ENCODE assay signal across 11 mouse cellular contexts in genomic region chr5:148331926-148332621, GRCm38 (mm10).
DNase-seq lines count a peak whose midpoint lies in the region; ATAC-seq and TF ChIP-seq lines count a peak whose summit lies in the region.
"Had no signal": no experiment of that assay in that cellular context is flagged by ENCODE, and none has a peak within 500 bp of the region (broad histone marks: within the 10 kb centered on the region; RNA-seq: fewer than 3 reads in every experiment).

No protein-coding gene starts in this region.

- H3K4me2 ChIP-seq in forebrain, embryonic 16.5 days (ENCODE audit: low read length) = no peak overlapping the region
- H3K4me2 ChIP-seq in kidney, embryonic 16.5 days (replicated peaks; ENCODE audit: low read depth, low read length) = no peak overlapping the region
- H3K4me2 ChIP-seq in neural tube, embryonic 14.5 days (ENCODE audit: low read depth, low read length) = no peak overlapping the region
- no peak overlapping the region for H3K4me2 ChIP-seq in midbrain, postnatal 0 days (ENCODE audit: low read depth, low read length, poor library complexity, severe bottlenecking)
- H3K4me2 ChIP-seq: forebrain, embryonic 13.5 days; limb, embryonic 15.5 days had no signal

- WGBS in forebrain, embryonic 16.5 days = 79% methylated on average over 17 of the region's 18 CpGs
- WGBS in forebrain, embryonic 10.5 days = 87% methylated on average over 18 of the region's 18 CpGs
- 87% methylated on average over 18 of the region's 18 CpGs for WGBS in kidney, embryonic 16.5 days
- whole genome bisulfite sequencing in neural tube, embryonic 14.5 days = 85% methylated on average over 18 of the region's 18 CpGs
- WGBS in midbrain, postnatal 0 days = 89% methylated on average over 18 of the region's 18 CpGs

- no peaks in the 10 kb centered on the region for H3K9me3 ChIP-seq in forebrain, embryonic 16.5 days (ENCODE audit: control insufficient read depth, low read length)
- H3K9me3 ChIP-seq in forebrain, embryonic 10.5 days = no peaks in the 10 kb centered on the region
- H3K9me3 ChIP-seq in kidney, embryonic 16.5 days (ENCODE audit: low read length) = no peaks in the 10 kb centered on the region
- no peaks in the 10 kb centered on the region for H3K9me3 ChIP-seq in neural tube, embryonic 14.5 days (ENCODE audit: control insufficient read depth, low read length)
- H3K9me3 ChIP-seq in midbrain, postnatal 0 days (ENCODE audit: low read length) = no peaks in the 10 kb centered on the region
- H3K9me3 ChIP-seq: forebrain, embryonic 13.5 days; limb, embryonic 15.5 days had no signal

- H3K36me3 ChIP-seq in forebrain, embryonic 16.5 days (ENCODE audit: control insufficient read depth, insufficient read depth) = peaks cover 5% of the 10 kb centered on the region
- H3K36me3 ChIP-seq in forebrain, embryonic 10.5 days (replicated peaks) = peaks cover 55% of the 10 kb centered on the region
- peaks cover 26% of the 10 kb centered on the region for H3K36me3 ChIP-seq in kidney, embryonic 16.5 days (ENCODE audit: insufficient read depth, low read length)
- no peaks in the 10 kb centered on the region for H3K36me3 ChIP-seq in neural tube, embryonic 14.5 days (ENCODE audit: control insufficient read depth, insufficient read depth, low read length)
- peaks cover 12% of the 10 kb centered on the region; the same call in 1 of the 2 replicates for H3K36me3 ChIP-seq in midbrain, postnatal 0 days (ENCODE audit: insufficient read depth, low read length)

- no peaks in the 10 kb centered on the region for H3K27me3 ChIP-seq in forebrain, embryonic 16.5 days (replicated peaks; ENCODE audit: control insufficient read depth, insufficient read depth, low read length)
- no peaks in the 10 kb centered on the region for H3K27me3 ChIP-seq in forebrain, embryonic 10.5 days (ENCODE audit: poor library complexity, severe bottlenecking)
- H3K27me3 ChIP-seq in kidney, embryonic 16.5 days (ENCODE audit: insufficient read depth, low read length) = no peaks in the 10 kb centered on the region
- no peaks in the 10 kb centered on the region for H3K27me3 ChIP-seq in neural tube, embryonic 14.5 days (ENCODE audit: control insufficient read depth, insufficient read depth, low read length)
- no peaks in the 10 kb centered on the region for H3K27me3 ChIP-seq in midbrain, postnatal 0 days (ENCODE audit: insufficient read depth, low read length)
- H3K27me3 ChIP-seq: forebrain, embryonic 13.5 days; limb, embryonic 15.5 days had no signal

- H3K27ac ChIP-seq in forebrain, embryonic 16.5 days (ENCODE audit: low read length) = no peak overlapping the region
- no peak overlapping the region for H3K27ac ChIP-seq in forebrain, embryonic 10.5 days
- no peak overlapping the region for H3K27ac ChIP-seq in kidney, embryonic 16.5 days (ENCODE audit: low read length)
- no peak overlapping the region for H3K27ac ChIP-seq in neural tube, embryonic 14.5 days (ENCODE audit: low read depth, low read length)
- H3K27ac ChIP-seq in midbrain, postnatal 0 days (ENCODE audit: low read depth, low read length) = no peak overlapping the region
- H3K27ac ChIP-seq: forebrain, embryonic 13.5 days; left cerebral cortex, adult 2 months; limb, embryonic 15.5 days had no signal

- ATAC-seq in forebrain, embryonic 16.5 days = peak; percentile 29; the same call in 1 of the 2 replicates
- peak; percentile 5; the same call in 1 of the 2 replicates for ATAC-seq in kidney, embryonic 16.5 days (ENCODE audit: low FRiP score, low TSS enrichment)
- peak; percentile 33; the same call in 1 of the 2 replicates for ATAC-seq in neural tube, embryonic 14.5 days (ENCODE audit: low read depth)
- ATAC-seq in midbrain, postnatal 0 days (ENCODE audit: low FRiP score) = no peak

- H3K9ac ChIP-seq in forebrain, embryonic 16.5 days (replicated peaks; ENCODE audit: low read depth, low read length) = no peak overlapping the region
- H3K9ac ChIP-seq in kidney, embryonic 16.5 days (replicated peaks; ENCODE audit: low read length) = no peak overlapping the region
- H3K9ac ChIP-seq in neural tube, embryonic 14.5 days (replicated peaks; ENCODE audit: low read depth, low read length) = no peak overlapping the region
- H3K9ac ChIP-seq in midbrain, postnatal 0 days (replicated peaks; ENCODE audit: low read length, poor library complexity, severe bottlenecking) = no peak overlapping the region
- H3K9ac ChIP-seq: forebrain, embryonic 13.5 days; limb, embryonic 15.5 days had no signal

- no peak overlapping the region for H3K4me3 ChIP-seq in forebrain, embryonic 16.5 days (replicated peaks; ENCODE audit: low read length)
- no peak overlapping the region for H3K4me3 ChIP-seq in forebrain, embryonic 10.5 days
- H3K4me3 ChIP-seq in kidney, embryonic 16.5 days (ENCODE audit: low read length) = no peak overlapping the region
- H3K4me3 ChIP-seq in neural tube, embryonic 14.5 days (ENCODE audit: low read depth, low read length) = no peak overlapping the region
- H3K4me3 ChIP-seq in midbrain, postnatal 0 days (ENCODE audit: low read depth, low read length) = no peak overlapping the region
- H3K4me3 ChIP-seq: forebrain, embryonic 13.5 days; left cerebral cortex, adult 2 months; limb, embryonic 15.5 days had no signal

- TF ChIP-seq CTCF in midbrain, postnatal 0 days (IDR thresholded peaks at IDR 0.05) = no peak

- no peak for DNase-seq in forebrain, embryonic 10.5 days (ENCODE audit: extremely low spot score, low spot score)
- DNase-seq in kidney, adult 18-20 months = no peak
- no peak for DNase-seq in neural tube, embryonic 10.5 days (ENCODE audit: extremely low spot score, low spot score)
- DNase-seq in midbrain, postnatal 0 days (ENCODE audit: low spot score) = peak; percentile 28
- DNase-seq in right cerebral cortex, adult 18-20 months = no peak

- 0 out of 2 replicates have a peak, but pooled peaks cover 3% of the 10 kb centered on the region for H3K4me1 ChIP-seq in forebrain, embryonic 16.5 days (replicated peaks; ENCODE audit: control insufficient read depth, insufficient read depth, low read length)
- no peaks in the 10 kb centered on the region for H3K4me1 ChIP-seq in forebrain, embryonic 10.5 days
- H3K4me1 ChIP-seq in kidney, embryonic 16.5 days (ENCODE audit: insufficient read depth, low read length) = no peaks in the 10 kb centered on the region
- H3K4me1 ChIP-seq in neural tube, embryonic 14.5 days (ENCODE audit: control insufficient read depth, insufficient read depth, low read length) = no peaks in the 10 kb centered on the region
- no peaks in the 10 kb centered on the region for H3K4me1 ChIP-seq in midbrain, postnatal 0 days (ENCODE audit: insufficient read depth, low read length)
- H3K4me1 ChIP-seq: limb, embryonic 15.5 days had no signal
